Mouse (Mus musculus): Measurements from ENCODE around the gene Ptprn2. TPM values are rescaled to one million over a fixed set of nuclear protein-coding genes. Genes with fewer than 3 reads are reported as not detected.

Ptprn2 gene
- polyA plus RNA-seq, 1 experiment: not detected

- no peak for TF ChIP-seq GATA1 (IDR thresholded peaks at IDR 0.05; ENCODE audit: low read length)
Observed at GRCm38 (mm10) chr12:116916776-116917175, 431.3 kb downstream of the Ptprn2 start.

- no peak for TF ChIP-seq GATA1 (IDR thresholded peaks at IDR 0.05; ENCODE audit: low read length)
Observed at GRCm38 (mm10) chr12:116919185-116919584, 433.7 kb downstream of the Ptprn2 start.

- no peak for TF ChIP-seq GATA1 (IDR thresholded peaks at IDR 0.05; ENCODE audit: low read length)
Observed at GRCm38 (mm10) chr12:116919691-116920526, 434.4 kb downstream of the Ptprn2 start.

- no peak for TF ChIP-seq GATA1 (IDR thresholded peaks at IDR 0.05; ENCODE audit: low read length)
Observed at GRCm38 (mm10) chr12:116927115-116927514, 441.6 kb downstream of the Ptprn2 start.

DNA sequence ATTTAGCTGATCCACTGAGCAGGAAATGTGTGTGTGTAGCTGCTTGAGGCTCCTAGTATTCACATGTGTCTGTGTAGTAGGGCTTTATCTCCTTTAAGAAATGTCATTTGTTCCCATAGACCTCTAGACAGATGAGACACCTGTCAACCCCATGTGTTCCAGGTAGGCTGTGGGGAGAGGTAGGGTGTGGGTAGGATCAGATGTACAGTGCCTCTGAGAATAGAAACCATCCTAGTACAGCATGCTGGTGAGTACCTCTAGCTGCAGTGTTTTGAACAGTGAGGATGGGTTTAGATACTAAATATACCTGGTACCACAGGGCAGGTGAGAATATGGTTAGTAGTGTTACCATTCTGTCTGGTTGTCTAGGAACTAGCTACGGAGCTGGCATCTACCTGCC is 442.0 kb downstream of the Ptprn2 start:
- TF ChIP-seq GATA1 (IDR thresholded peaks at IDR 0.05; ENCODE audit: low read length): no peak

- TF ChIP-seq GATA1 (IDR thresholded peaks at IDR 0.05; ENCODE audit: low read length): no peak
Observed at GRCm38 (mm10) chr12:116938158-116938854, 452.8 kb downstream of the Ptprn2 start.

- TF ChIP-seq GATA1 (IDR thresholded peaks at IDR 0.05; ENCODE audit: low read length): no peak
Observed at GRCm38 (mm10) chr12:116943883-116944282, 458.4 kb downstream of the Ptprn2 start.

DNA sequence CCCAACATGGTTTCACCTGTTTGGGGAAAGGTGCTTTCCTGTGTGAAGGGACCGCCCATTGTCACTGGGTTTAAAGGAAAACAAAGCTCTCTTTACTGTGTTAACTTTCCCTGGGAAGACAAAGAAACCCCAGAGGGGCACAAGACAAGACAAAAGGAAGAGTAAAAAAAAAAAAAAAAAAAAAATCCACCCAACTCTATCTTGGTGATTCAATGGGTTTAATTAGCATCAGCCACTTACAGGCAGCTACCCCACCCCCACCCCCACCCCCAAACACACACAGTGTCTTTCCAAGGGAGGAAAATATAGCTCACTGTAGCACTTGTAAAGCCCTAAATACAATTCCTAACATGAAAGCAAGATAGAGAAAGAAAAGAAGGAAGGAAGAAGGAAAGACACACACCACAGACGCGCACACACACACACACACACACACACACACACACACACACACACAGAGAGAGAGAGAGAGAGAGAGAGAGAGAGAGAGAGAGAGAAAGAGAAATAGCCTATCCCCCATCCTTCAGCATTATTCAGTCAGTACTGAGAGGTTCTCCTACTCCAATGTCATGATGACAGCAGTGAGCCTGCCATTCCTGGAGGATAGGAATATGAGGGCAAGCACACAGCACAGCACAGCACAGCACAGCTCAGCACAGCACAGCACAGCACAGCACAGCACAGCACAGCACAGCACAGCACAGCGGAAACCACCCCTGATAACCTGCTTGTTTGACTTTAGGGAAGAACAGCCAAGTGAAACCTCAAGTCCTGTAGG is 462.8 kb downstream of the Ptprn2 start:
- no peak for TF ChIP-seq GATA1 (IDR thresholded peaks at IDR 0.05; ENCODE audit: low read length)

GRCm38 (mm10) chr12:116949726-116950125 is 464.2 kb downstream of the Ptprn2 start:
- TF ChIP-seq GATA1 (IDR thresholded peaks at IDR 0.05; ENCODE audit: low read length): no peak

DNA sequence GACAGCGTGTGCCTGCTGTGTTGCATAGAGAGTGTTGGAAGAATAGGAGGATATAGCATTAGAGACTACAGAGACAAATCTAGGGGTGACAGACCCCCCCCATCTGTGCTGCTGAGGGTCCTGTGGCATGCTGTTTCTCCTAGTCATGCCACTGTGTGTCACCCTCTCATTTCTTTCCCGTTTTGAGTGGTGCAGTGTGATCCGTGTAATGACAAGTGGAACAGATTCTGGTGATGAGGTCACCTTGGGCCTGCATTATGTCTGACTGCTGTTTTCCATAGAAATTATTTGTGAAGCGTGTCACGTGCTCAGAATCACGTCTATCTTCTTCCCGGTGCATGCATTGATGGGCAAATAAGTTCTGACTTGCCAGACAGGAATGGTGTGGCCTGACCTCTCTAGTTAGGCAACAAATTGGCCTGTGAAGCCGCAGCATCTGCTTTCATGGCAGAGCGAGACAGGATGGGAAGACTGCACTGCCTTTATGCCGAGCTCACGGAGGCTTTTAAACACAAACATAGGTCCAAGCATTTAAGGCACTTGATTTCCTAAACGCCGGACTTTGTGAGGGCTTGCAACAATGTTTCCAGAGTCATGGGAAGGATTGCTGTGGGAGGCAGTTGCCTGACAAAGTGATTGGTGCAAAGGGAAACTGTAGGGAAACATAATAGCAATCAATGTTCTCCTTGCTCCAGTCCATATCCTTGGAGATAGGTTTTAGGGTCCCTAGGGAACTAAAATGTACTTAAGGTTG is 467.1 kb downstream of the Ptprn2 start:
- TF ChIP-seq GATA1 (IDR thresholded peaks at IDR 0.05; ENCODE audit: low read length): no peak

GRCm38 (mm10) chr12:116959164-116959563 is 473.6 kb downstream of the Ptprn2 start:
- no peak for TF ChIP-seq GATA1 (IDR thresholded peaks at IDR 0.05; ENCODE audit: low read length)

DNA sequence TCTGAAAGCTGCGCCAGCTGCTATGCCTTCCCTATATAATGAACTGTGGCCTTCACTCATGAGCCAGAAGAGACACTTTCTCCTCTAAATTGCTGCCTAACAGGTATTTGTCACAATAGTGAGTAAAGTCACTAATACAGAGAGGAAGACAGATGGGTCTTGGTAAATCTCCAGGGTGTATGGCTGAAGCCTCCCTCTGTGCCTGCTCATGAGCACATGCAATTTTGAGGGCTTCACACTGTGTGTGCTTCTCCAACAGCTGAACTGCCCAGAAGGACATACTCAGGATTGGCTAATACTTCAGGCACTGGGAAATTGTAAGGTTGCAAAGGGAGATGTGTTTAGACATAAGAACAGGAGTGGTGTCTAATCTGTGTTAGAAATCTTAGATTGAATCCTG is 478.4 kb downstream of the Ptprn2 start:
- no peak for TF ChIP-seq GATA1 (IDR thresholded peaks at IDR 0.05; ENCODE audit: low read length)

DNA sequence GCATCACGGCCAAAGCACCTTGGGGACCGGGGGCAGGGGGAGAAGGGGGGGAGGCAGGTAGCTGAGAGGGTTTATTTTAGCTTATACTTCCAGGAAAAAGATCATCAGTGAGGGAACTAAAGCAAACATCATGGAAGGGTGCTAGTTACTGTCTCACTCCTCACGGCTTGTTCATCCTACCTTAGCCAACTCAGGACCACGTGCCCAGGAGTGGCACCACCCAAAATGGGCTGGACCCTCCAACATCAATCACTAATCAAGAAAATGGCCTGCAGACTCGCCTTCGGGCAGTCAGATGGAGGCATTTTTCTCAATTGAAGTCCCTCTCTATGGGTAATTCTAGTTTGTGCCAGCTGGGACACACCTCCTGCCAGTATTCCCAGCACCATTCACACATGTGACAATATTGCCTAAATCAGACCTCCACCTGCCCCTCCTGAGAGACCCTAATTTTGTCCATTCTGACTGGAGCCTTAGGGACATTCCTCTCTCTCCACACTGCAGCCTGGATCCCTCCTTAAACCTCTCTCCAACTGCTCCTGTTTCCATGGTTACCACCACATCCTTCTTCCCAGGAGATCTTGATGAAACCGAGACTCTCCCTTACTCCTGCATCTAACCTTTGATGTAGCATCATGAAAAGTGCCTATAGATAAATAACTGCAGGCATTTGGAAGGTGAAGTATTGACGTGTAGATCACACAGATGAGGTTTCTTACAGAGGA is 482.9 kb downstream of the Ptprn2 start:
- no peak for TF ChIP-seq GATA1 (IDR thresholded peaks at IDR 0.05; ENCODE audit: low read length)

DNA sequence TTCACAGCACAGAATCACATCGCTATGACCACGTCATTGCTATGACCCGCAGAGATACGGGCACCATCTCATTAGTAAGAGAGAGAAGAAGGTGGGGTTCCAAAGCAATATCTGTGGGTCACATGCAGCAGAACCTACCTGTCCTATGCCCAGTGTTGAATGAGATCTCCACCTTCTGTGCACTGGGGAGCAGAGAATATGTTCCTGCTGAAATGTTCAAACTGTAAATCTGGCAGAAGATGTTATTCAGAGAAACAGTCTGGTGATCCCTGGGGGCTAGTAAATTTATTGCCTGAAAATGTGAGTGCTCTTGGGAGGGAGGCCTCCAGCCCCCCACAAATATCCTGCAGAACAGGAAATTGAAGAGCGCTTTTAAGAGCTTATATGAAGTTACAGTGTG is 490.0 kb downstream of the Ptprn2 start:
- TF ChIP-seq GATA1 (IDR thresholded peaks at IDR 0.05; ENCODE audit: low read length): no peak

- no peak for TF ChIP-seq GATA1 (IDR thresholded peaks at IDR 0.05; ENCODE audit: low read length)
Observed at GRCm38 (mm10) chr12:116976981-116977380, 491.5 kb downstream of the Ptprn2 start.
